Mouse (Mus musculus): ENCODE results near the gene Olfr1173. TPM values are rescaled to one million over a fixed set of nuclear protein-coding genes. Genes with fewer than 3 reads are reported as not detected.

Gene Olfr1173
- polyA plus RNA-seq (2012; rRNA removed) = not detected in 2 replicates

GRCm38 (mm10) chr2:88279775-88280174, at the start of gene Olfr1173:
Olfr1173 (minus strand) TSS chr2:88279875.

GRCm38 (mm10) chr2:88327115-88327514, 47.4 kb upstream of the Olfr1173 start, which contains the start of gene Olfr1175-ps:
Olfr1175-ps (minus strand) TSS chr2:88327215.

GRCm38 (mm10) chr2:88315035-88315434, 35.4 kb upstream of the Olfr1173 start, which contains the start of gene Olfr1174-ps:
Olfr1174-ps (minus strand) TSS chr2:88315135.

GRCm38 (mm10) chr2:88228234-88228633, 51.4 kb downstream of the Olfr1173 start, which contains the start of gene Olfr1170:
Olfr1170 (minus strand) TSS chr2:88228334.

Other genes with a start within 250 kb of the Olfr1173 start
- not detected in 2 replicates for gene Olfr73, start 242.2 kb downstream of the Olfr1173 start, polyA plus RNA-seq (2012; rRNA removed)
- not detected in 2 replicates for gene Olfr1162, start 228.7 kb downstream of the Olfr1173 start, polyA plus RNA-seq (2012; rRNA removed)
- gene Olfr1163, start 208.0 kb downstream of the Olfr1173 start, polyA plus RNA-seq (2012; rRNA removed) = not detected in 2 replicates
- gene Olfr1164, start 185.9 kb downstream of the Olfr1173 start, polyA plus RNA-seq (2012; rRNA removed) = not detected in 2 replicates
- not detected in 2 replicates for gene Olfr1166, start 151.6 kb downstream of the Olfr1173 start, polyA plus RNA-seq (2012; rRNA removed)
- gene Olfr1167, start 124.7 kb downstream of the Olfr1173 start, polyA plus RNA-seq (2012; rRNA removed) = not detected in 2 replicates
- not detected in 2 replicates for gene Olfr1168, start 98.0 kb downstream of the Olfr1173 start, polyA plus RNA-seq (2012; rRNA removed)
- not detected in 2 replicates for gene Olfr1170, start 51.5 kb downstream of the Olfr1173 start, polyA plus RNA-seq (2012; rRNA removed)
- not detected in 2 replicates for gene Olfr1174-ps, start 35.3 kb upstream of the Olfr1173 start, polyA plus RNA-seq (2012; rRNA removed)
- gene Olfr1175-ps, start 47.3 kb upstream of the Olfr1173 start, polyA plus RNA-seq (2012; rRNA removed) = not detected in 2 replicates
- gene Olfr1176, start 56.8 kb upstream of the Olfr1173 start, polyA plus RNA-seq (2012; rRNA removed) = not detected in 2 replicates
- not detected in 2 replicates for gene Olfr1177-ps, start 66.6 kb upstream of the Olfr1173 start, polyA plus RNA-seq (2012; rRNA removed)
- not detected in 2 replicates for gene Olfr1178, start 107.2 kb upstream of the Olfr1173 start, polyA plus RNA-seq (2012; rRNA removed)
- gene Olfr1179, start 126.6 kb upstream of the Olfr1173 start, polyA plus RNA-seq (2012; rRNA removed) = not detected in 2 replicates
- gene Olfr1180, start 139.3 kb upstream of the Olfr1173 start, polyA plus RNA-seq (2012; rRNA removed) = not detected in 2 replicates
- not detected in 2 replicates for gene Olfr1181, start 146.3 kb upstream of the Olfr1173 start, polyA plus RNA-seq (2012; rRNA removed)
- gene Gm13757, start 169.3 kb upstream of the Olfr1173 start, polyA plus RNA-seq (2012; rRNA removed) = not detected in 2 replicates
- gene Olfr1183, start 175.0 kb upstream of the Olfr1173 start, polyA plus RNA-seq (2012; rRNA removed) = not detected in 2 replicates
- gene Olfr1184, start 203.7 kb upstream of the Olfr1173 start, polyA plus RNA-seq (2012; rRNA removed) = not detected in 2 replicates
- gene Olfr1185-ps1, start 213.4 kb upstream of the Olfr1173 start, polyA plus RNA-seq (2012; rRNA removed) = not detected in 2 replicates
- not detected in 2 replicates for gene Olfr1186, start 238.7 kb upstream of the Olfr1173 start, polyA plus RNA-seq (2012; rRNA removed)